Mouse (Mus musculus): ENCODE measurements at regions not wholly inside any gene's neighbourhood (a gene's known extent, or its start where the extent isn't known, plus 50 kb on each side); places are given as distances from the start of the nearest gene placed in this dataset.
A peak's percentile ranks its signal among the peaks of the same experiment; 100 is the strongest.

DNA sequence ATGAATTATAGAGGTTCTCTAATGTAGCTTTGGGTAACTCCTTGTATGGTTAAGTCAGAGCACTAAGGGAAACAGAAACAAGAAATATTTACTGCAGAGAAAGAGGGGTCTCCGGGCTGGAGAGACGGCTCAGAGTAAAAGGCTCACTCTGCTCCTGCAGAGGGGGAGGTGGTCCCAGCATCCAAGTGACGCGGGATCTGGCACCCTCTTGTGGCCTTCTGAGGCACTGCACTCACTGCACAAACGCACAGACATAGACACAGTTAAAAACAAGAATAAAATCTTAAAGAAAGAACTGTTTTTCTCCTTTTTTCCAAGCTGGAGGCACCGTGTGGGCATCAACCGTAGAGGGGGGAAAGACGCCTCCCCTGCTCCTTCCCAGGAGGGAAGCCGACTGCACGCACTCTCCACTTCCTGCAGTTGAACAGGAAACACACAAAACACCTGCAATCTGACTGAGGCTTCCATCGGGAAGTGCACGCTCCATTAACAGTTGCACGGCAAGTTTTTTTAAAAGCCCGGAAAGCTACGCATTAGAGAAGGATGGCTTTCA is 237.6 kb downstream of the Atp23 start:
- peaks cover 5% of the 10 kb centered on the region for H3K4me1 ChIP-seq (ENCODE audit: control insufficient read depth, insufficient read depth, low read length)
- peak overlapping the region; percentile 43; the same call in 1 of the 2 replicates for H3K27ac ChIP-seq (replicated peaks; ENCODE audit: low read depth, low read length)
- no peak overlapping the region for H3K4me3 ChIP-seq (replicated peaks; ENCODE audit: low read length)
- TF ChIP-seq POLR2A (IDR thresholded peaks at IDR 0.05; ENCODE audit: borderline replicate concordance, extremely low read depth, insufficient read depth, insufficient read length): no peak
- ATAC-seq (ENCODE audit: low FRiP score, low read depth): 0 out of 2 replicates have a peak, but pooled peaks have one; percentile 15
- no peaks in the 10 kb centered on the region for H3K36me3 ChIP-seq (ENCODE audit: control insufficient read depth, insufficient read depth, low read length)
- no peak overlapping the region for H3K9ac ChIP-seq (ENCODE audit: low read depth, low read length, severe bottlenecking)
- WGBS: 49% methylated on average over 15 of the region's 15 CpGs
- H3K9me3 ChIP-seq (ENCODE audit: control insufficient read depth, low read length): no peaks in the 10 kb centered on the region
- H3K27me3 ChIP-seq (ENCODE audit: control insufficient read depth, insufficient read depth, low read length): no peaks in the 10 kb centered on the region
- no peak overlapping the region for H3K4me2 ChIP-seq (replicated peaks; ENCODE audit: low read depth, low read length, severe bottlenecking)
- peak; percentile 19 for DNase-seq (ENCODE audit: low spot score)

GRCm38 (mm10) chr10:126662765-126663164 is 238.4 kb downstream of the Atp23 start:
- DNase-seq (ENCODE audit: low spot score) (no peak), ATAC-seq (ENCODE audit: low FRiP score, low read depth) (no peak)
- H3K36me3 ChIP-seq (ENCODE audit: control insufficient read depth, insufficient read depth, low read length): no peaks in the 10 kb centered on the region
- H3K27ac ChIP-seq (replicated peaks; ENCODE audit: low read depth, low read length): no peak overlapping the region
- WGBS: 85% methylated on average over 6 of the region's 6 CpGs
- H3K9me3 ChIP-seq (ENCODE audit: control insufficient read depth, low read length): no peaks in the 10 kb centered on the region
- peaks cover 5% of the 10 kb centered on the region for H3K4me1 ChIP-seq (ENCODE audit: control insufficient read depth, insufficient read depth, low read length)
- H3K4me2 ChIP-seq (replicated peaks; ENCODE audit: low read depth, low read length, severe bottlenecking): no peak overlapping the region
- no peak overlapping the region for H3K4me3 ChIP-seq (replicated peaks; ENCODE audit: low read length)
- no peak overlapping the region for H3K9ac ChIP-seq (ENCODE audit: low read depth, low read length, severe bottlenecking)
- TF ChIP-seq POLR2A (IDR thresholded peaks at IDR 0.05; ENCODE audit: borderline replicate concordance, extremely low read depth, insufficient read depth, insufficient read length): no peak
- no peaks in the 10 kb centered on the region for H3K27me3 ChIP-seq (ENCODE audit: control insufficient read depth, insufficient read depth, low read length)

DNA sequence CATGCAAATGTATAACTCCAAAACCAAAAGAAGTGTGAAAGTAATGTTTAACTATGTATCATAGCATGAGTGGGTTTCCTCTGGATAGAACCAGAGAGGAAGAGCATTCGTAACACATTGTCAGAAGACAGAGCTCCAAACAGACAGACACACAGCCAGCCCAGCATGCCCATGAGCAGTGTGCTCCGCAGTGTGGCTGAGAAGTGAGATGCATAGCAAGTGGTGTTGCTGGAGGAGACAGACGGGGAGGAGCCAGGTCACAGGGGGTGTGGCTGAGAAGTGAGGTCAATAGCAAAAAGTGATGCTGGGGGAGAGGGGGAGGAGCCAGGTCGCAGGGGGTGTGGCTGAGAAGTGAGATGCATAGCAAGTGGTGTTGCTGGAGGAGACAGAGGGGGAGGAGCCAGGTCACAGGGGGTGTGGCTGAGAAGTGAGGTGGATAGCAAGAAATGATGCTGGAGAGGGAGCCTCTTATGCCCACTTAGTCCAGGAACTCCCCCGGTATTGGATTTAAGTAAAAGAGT is 240.0 kb downstream of the Atp23 start:
- no peak overlapping the region for H3K27ac ChIP-seq (replicated peaks; ENCODE audit: low read depth, low read length)
- H3K4me1 ChIP-seq (ENCODE audit: control insufficient read depth, insufficient read depth, low read length): peaks cover 5% of the 10 kb centered on the region
- no peaks in the 10 kb centered on the region for H3K27me3 ChIP-seq (ENCODE audit: control insufficient read depth, insufficient read depth, low read length)
- H3K4me3 ChIP-seq (replicated peaks; ENCODE audit: low read length): no peak overlapping the region
- DNase-seq (ENCODE audit: low spot score): no peak
- 59% methylated on average over 5 of the region's 5 CpGs for WGBS
- TF ChIP-seq POLR2A (IDR thresholded peaks at IDR 0.05; ENCODE audit: borderline replicate concordance, extremely low read depth, insufficient read depth, insufficient read length): no peak
- no peaks in the 10 kb centered on the region for H3K36me3 ChIP-seq (ENCODE audit: control insufficient read depth, insufficient read depth, low read length)
- H3K4me2 ChIP-seq (replicated peaks; ENCODE audit: low read depth, low read length, severe bottlenecking): no peak overlapping the region
- H3K9me3 ChIP-seq (ENCODE audit: control insufficient read depth, low read length): no peaks in the 10 kb centered on the region
- H3K9ac ChIP-seq (ENCODE audit: low read depth, low read length, severe bottlenecking): no peak overlapping the region
- ATAC-seq (ENCODE audit: low FRiP score, low read depth): no peak

GRCm38 (mm10) chr10:126660024-126660423 is 241.1 kb downstream of the Atp23 start:
- Histone ChIP-seq H3K4me3 (replicated peaks; ENCODE audit: low read length) (no peak overlapping the region), H3K9ac (ENCODE audit: low read depth, low read length, severe bottlenecking) (no peak overlapping the region), H3K4me1 (ENCODE audit: control insufficient read depth, insufficient read depth, low read length) (peaks cover 5% of the 10 kb centered on the region), H3K27me3 (ENCODE audit: control insufficient read depth, insufficient read depth, low read length) (no peaks in the 10 kb centered on the region), H3K4me2 (replicated peaks; ENCODE audit: low read depth, low read length, severe bottlenecking) (no peak overlapping the region), H3K27ac (replicated peaks; ENCODE audit: low read depth, low read length) (no peak overlapping the region), H3K36me3 (ENCODE audit: control insufficient read depth, insufficient read depth, low read length) (no peaks in the 10 kb centered on the region), H3K9me3 (ENCODE audit: control insufficient read depth, low read length) (no peaks in the 10 kb centered on the region)
- DNase-seq (ENCODE audit: low spot score) (no peak), ATAC-seq (ENCODE audit: low FRiP score, low read depth) (no peak)
- no peak for TF ChIP-seq POLR2A (IDR thresholded peaks at IDR 0.05; ENCODE audit: borderline replicate concordance, extremely low read depth, insufficient read depth, insufficient read length)
- 39% methylated on average over 9 of the region's 9 CpGs for WGBS

DNA sequence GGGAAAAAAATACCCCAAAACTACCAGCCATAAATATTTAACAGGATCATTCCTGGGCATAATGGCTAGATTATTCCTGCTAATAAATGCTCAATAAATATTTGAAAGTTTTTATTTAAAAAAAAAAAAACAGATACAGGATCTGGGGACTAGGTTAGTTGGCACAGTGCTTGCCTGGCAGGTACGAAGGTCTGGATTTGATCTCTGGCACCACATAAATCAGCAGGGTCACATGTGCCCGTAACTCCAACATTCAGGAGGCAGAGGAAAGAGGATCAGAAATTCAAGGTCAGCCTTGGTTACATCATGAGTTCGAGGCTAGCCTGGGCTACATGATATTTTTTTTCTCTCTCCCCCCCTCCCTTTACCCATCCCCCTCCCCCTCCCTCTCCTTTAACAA is 248.5 kb downstream of the Atp23 start:
- no peaks in the 10 kb centered on the region for H3K27me3 ChIP-seq (ENCODE audit: control insufficient read depth, insufficient read depth, low read length)
- no peaks in the 10 kb centered on the region for H3K36me3 ChIP-seq (ENCODE audit: control insufficient read depth, insufficient read depth, low read length)
- H3K27ac ChIP-seq (replicated peaks; ENCODE audit: low read depth, low read length): no peak overlapping the region
- H3K4me2 ChIP-seq (replicated peaks; ENCODE audit: low read depth, low read length, severe bottlenecking): no peak overlapping the region
- no peaks in the 10 kb centered on the region for H3K9me3 ChIP-seq (ENCODE audit: control insufficient read depth, low read length)
- no peaks in the 10 kb centered on the region for H3K4me1 ChIP-seq (ENCODE audit: control insufficient read depth, insufficient read depth, low read length)
- no peak for TF ChIP-seq POLR2A (IDR thresholded peaks at IDR 0.05; ENCODE audit: borderline replicate concordance, extremely low read depth, insufficient read depth, insufficient read length)
- WGBS: 40% methylated on average over 3 of the region's 3 CpGs
- H3K4me3 ChIP-seq (replicated peaks; ENCODE audit: low read length): no peak overlapping the region
- DNase-seq (ENCODE audit: low spot score): no peak
- no peak overlapping the region for H3K9ac ChIP-seq (ENCODE audit: low read depth, low read length, severe bottlenecking)
- ATAC-seq (ENCODE audit: low FRiP score, low read depth): no peak
